Mouse (Mus musculus) left cerebral cortex, adult 11 months (tissue): ENCODE measurements around the gene Atp13a4.

Experiments
- DNase-seq: peaks from one replicate; pipeline ENCODE4 v3.0.0; 2022; ENCODE audit warnings: low spot score

The Atp13a4 gene

GRCm38 (mm10) chr16:29463798-29464197 is 80.9 kb downstream of the Atp13a4 start:
- DNase-seq = no peak

DNA sequence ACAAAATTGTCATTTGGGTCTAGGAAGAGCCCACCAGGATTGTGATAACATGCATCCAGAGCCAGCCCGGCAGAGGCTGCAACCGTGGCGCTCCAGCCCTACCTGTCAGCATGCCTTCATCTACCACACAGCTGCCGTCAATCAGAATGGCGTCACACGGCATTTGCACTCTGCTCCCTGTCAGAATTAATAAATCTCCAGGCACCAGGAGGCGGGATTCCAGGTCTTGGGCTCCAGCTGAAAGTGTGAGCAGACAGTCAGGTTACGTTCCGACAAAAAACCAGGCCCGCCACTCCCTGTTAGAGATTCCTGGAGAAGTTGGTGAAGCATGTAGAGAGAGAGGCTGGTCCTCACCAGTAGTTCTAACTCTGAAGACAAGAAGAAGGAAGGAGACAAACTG is 85.3 kb downstream of the Atp13a4 start:
- DNase-seq = no peak

DNA sequence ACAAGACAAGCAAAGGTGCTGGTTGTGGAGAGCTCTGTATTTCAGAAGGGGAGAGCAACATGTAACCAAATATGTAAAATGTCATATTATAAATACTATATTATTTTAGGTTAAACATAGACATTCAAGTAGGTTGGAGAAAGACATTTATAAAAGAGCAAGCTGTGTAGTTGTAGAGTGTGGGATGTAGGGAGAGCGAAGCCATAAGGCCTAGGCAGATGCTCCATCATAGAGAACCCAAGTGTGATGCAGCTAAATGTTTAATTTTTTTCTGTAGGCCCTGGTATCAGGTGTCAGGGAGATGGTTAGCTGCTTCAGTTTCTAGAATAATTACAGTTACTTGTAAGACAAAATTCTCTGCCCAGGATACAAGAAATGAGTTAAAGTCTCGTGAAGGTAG is 87.8 kb downstream of the Atp13a4 start:
- no peak for DNase-seq

DNA sequence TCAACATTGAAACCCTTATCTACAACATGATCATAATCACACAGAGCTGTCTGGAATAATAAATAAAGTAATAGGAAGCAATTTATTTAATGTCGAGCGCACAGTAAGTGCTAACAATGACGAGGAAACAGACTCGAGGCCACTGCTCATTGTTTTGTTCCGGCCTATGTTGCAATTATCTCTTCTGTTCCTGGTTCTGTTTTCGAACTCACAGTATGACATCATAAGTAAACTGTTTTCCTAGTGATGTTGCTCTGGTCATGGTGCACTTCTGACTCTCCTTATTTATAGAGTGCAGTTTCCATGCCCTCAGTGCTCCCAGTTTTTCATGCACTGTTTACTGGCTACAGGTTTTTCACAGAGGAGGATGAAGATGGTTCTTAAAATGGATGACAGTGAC is 91.4 kb downstream of the Atp13a4 start:
- DNase-seq = no peak

- DNase-seq = no peak
These were observed 93.0 kb downstream of the Atp13a4 start for GRCm38 (mm10) chr16:29451706-29452105.

GRCm38 (mm10) chr16:29442126-29442525 is 102.5 kb downstream of the Atp13a4 start:
- no peak for DNase-seq

- DNase-seq = no peak
These were observed 103.2 kb downstream of the Atp13a4 start for GRCm38 (mm10) chr16:29441405-29441985.

- no peak for DNase-seq
These were observed 106.6 kb downstream of the Atp13a4 start for GRCm38 (mm10) chr16:29438045-29438444.

DNA sequence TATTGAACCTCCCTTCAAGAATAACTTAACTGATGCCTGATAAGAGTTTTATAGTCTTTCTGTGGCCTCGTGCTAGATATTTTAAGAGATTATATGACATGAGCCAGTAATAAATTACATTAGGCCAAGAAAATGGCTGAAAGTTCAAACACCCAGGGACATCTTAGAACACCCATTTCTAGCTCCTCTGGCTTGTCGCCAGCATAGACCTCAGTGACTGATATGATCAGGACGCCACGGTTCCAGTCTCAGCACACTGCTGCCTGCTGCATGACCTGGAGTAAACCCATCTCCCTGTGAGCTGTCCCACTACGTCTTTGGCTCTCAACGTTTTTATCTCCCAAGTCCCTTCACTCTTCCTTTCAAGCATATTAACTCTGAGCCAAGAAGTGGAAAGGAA is 108.9 kb downstream of the Atp13a4 start:
- no peak for DNase-seq

GRCm38 (mm10) chr16:29434712-29435111 is 110.0 kb downstream of the Atp13a4 start:
- no peak for DNase-seq

GRCm38 (mm10) chr16:29414822-29415221 is 129.8 kb downstream of the Atp13a4 start:
- no peak for DNase-seq

GRCm38 (mm10) chr16:29407319-29407718 is 137.3 kb downstream of the Atp13a4 start:
- no peak for DNase-seq

DNA sequence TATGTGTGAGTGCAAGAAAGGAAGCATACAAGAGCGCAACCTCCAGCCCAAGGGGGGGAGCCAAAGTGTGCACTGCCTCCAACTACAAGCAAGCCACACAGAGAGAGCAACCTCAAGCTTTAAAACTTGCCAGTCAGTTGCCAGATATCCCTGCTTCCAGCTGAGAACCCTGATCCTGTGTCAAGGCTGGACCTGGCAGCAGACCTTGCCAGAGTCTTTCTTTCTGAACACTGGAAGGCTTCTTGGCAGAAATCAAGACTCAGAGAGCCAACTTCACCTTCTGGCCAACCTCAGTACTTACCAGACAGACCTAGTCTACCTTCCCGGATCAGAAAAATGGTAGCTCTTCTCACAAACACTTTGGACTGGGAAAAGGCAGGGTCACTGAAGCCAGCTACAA is 145.6 kb downstream of the Atp13a4 start:
- no peak for DNase-seq

GRCm38 (mm10) chr16:29384781-29385180 is 159.9 kb downstream of the Atp13a4 start:
- no peak for DNase-seq

DNA sequence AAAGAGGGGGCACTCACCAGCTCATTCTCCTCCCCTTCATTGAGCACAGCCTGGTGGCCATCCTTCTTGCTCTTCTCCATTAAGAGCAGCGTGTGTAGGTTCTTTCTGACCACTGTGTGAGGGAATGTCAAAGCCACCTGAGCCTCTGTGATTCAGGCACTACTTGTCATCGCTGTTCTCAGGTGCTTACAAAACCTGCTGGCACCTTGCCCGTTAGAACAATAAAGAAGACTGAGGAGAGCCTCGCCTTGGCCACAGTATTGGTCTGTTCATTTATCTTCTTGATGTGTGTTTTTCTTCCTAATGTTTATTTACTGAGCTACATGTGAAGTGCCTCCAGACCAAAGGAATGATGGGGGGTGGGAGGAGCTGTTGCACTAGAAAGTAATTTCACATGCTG is 166.2 kb downstream of the Atp13a4 start, which contains the start of gene Atp13a5:
TSS of gene Atp13a5 (minus strand) at position 275 of the 400 bp plus-strand sequence.
- no peak for DNase-seq

- peak; percentile 6 for DNase-seq
These were observed 170.0 kb downstream of the Atp13a4 start for GRCm38 (mm10) chr16:29374636-29375035.
